Mouse (Mus musculus) E14TG2a.4 (cell line): ENCODE results near the gene Tead1.

Source experiments
- CTCF ChIP-seq: conservative IDR thresholded peaks from 2 replicates; pipeline ENCODE4 v1.5.1; 2014; ENCODE audit warnings: low read length
- NANOG ChIP-seq: IDR thresholded peaks from 2 replicates; pipeline ENCODE4 v1.6.1; 2014; ENCODE audit warnings: borderline replicate concordance, low read length, mixed read lengths
- POU5F1 ChIP-seq: IDR thresholded peaks from 2 replicates; pipeline ENCODE4 v1.6.1; 2014; ENCODE audit warnings: low read length, borderline replicate concordance

- TF ChIP-seq CTCF: no peak
- no peak for TF ChIP-seq NANOG
- TF ChIP-seq POU5F1: no peak
Observed at GRCm38 (mm10) chr7:112915571-112915970, 236.5 kb downstream of the Tead1 start.
